Mouse (Mus musculus) stomach, embryonic 16.5 days (tissue): Measurements from ENCODE around the gene Crim1. TPM values are rescaled to one million over a fixed set of nuclear protein-coding genes. Genes with fewer than 3 reads are reported as not detected.

ENCODE experiments used
- ATAC-seq: fragments of 200-750 bp; cut with Nextera tagmentation; 2 replicates; pipeline ENCODE4 v1.8.0; 2017; ENCODE audit warnings: moderate number of reproducible peaks, moderate TSS enrichment; ENCODE audit not compliant: insufficient read depth, low FRiP score
- H3K27ac ChIP-seq: fragments of 300-500 bp; sonication (generic); 2 replicates; pipeline ENCODE4 v1.5.1; 2014; ENCODE audit warnings: low read length
- H3K27me3 ChIP-seq: fragments of 300-500 bp; sonication (generic); 2 replicates; pipeline ENCODE4 v1.6.1; 2014; ENCODE audit warnings: low read length, control low read depth, mixed read lengths; ENCODE audit not compliant: control insufficient read depth, insufficient read depth
- H3K36me3 ChIP-seq: fragments of 300-500 bp; sonication (generic); 2 replicates; pipeline ENCODE4 v1.6.1; 2014; ENCODE audit warnings: low read length; ENCODE audit not compliant: control insufficient read depth, insufficient read depth
- H3K4me1 ChIP-seq: fragments of 300-500 bp; sonication (generic); 2 replicates; pipeline ENCODE4 v1.6.1; 2014; ENCODE audit warnings: low read length, control low read depth, mixed read lengths; ENCODE audit not compliant: control insufficient read depth, insufficient read depth
- H3K4me2 ChIP-seq: fragments of 300-500 bp; sonication (generic); 2 replicates; pipeline ENCODE4 v1.6.1; 2014; ENCODE audit warnings: low read depth, low read length, mixed read lengths
- H3K4me3 ChIP-seq: fragments of 300-500 bp; sonication (generic); replicated peaks from 2 replicates; pipeline ENCODE4 v1.5.1; 2014; ENCODE audit warnings: mild to moderate bottlenecking, low read length
- H3K9ac ChIP-seq: fragments of 300-500 bp; sonication (generic); 2 replicates; pipeline ENCODE4 v1.6.1; 2014; ENCODE audit warnings: low read length
- H3K9me3 ChIP-seq: fragments of 300-500 bp; sonication (generic); replicated peaks from 2 replicates; pipeline ENCODE4 v1.6.1; 2016; ENCODE audit warnings: low read length, control low read depth; ENCODE audit not compliant: control insufficient read depth
- WGBS: fragments of 180-500 bp; shearing (Covaris S2); extraction: QIAGEN DNeasy Blood & Tissue Kit; methylation state at CpG from one replicate; pipeline ENCODE4 v1.1.7; 2014; 5-methylcytosine and 5-hydroxymethylcytosine counted together
- microRNA-seq: library from miRNA; unstranded; fragments of <30 nt; microRNA quantifications from one replicate; pipeline ENCODE4, GENCODE M21; 2016
- polyA plus RNA-seq: library from polyadenylated mRNA; unstranded; fragments of >200 nt; fragmentation: Nextera tagmentation; extraction: Ambion mirVana; gene quantifications from 2 replicates; pipeline ENCODE4 v1.2.1, GENCODE M21; 2015

Crim1 gene
- polyA plus RNA-seq, 1 experiment from 2014 or later, result 3.9 TPM

GRCm38 (mm10) chr17:78407581-78407980 is 207.5 kb downstream of the Crim1 start:
- H3K9ac ChIP-seq, result no peak overlapping the region
- H3K27ac ChIP-seq, result no peak overlapping the region
- no peaks in the 10 kb centered on the region for H3K27me3 ChIP-seq
- H3K9me3 ChIP-seq, result no peaks in the 10 kb centered on the region
- WGBS, result 61% methylated on average over 4 of the region's 4 CpGs
- peaks cover 4% of the 10 kb centered on the region; the same call in 1 of the 2 replicates for H3K4me1 ChIP-seq
- H3K4me2 ChIP-seq, result no peak overlapping the region
- H3K36me3 ChIP-seq, result peaks cover 3% of the 10 kb centered on the region
- no peak for ATAC-seq
- H3K4me3 ChIP-seq, result no peak overlapping the region

GRCm38 (mm10) chr17:78408386-78408785 is 208.3 kb downstream of the Crim1 start:
- no peak overlapping the region for H3K27ac ChIP-seq
- 79% methylated on average over 10 of the region's 10 CpGs for WGBS
- H3K4me1 ChIP-seq, result peaks cover 4% of the 10 kb centered on the region; the same call in 1 of the 2 replicates
- H3K4me3 ChIP-seq, result no peak overlapping the region
- no peak overlapping the region for H3K4me2 ChIP-seq
- no peaks in the 10 kb centered on the region for H3K27me3 ChIP-seq
- peaks cover 3% of the 10 kb centered on the region for H3K36me3 ChIP-seq
- H3K9ac ChIP-seq, result no peak overlapping the region
- no peak for ATAC-seq
- no peaks in the 10 kb centered on the region for H3K9me3 ChIP-seq

GRCm38 (mm10) chr17:78409900-78410299 is 209.9 kb downstream of the Crim1 start:
- no peaks in the 10 kb centered on the region; the same call in 1 of the 2 replicates for H3K36me3 ChIP-seq
- no peak for ATAC-seq
- 78% methylated on average over 2 of the region's 2 CpGs for WGBS
- no peak overlapping the region for H3K9ac ChIP-seq
- no peaks in the 10 kb centered on the region for H3K9me3 ChIP-seq
- no peaks in the 10 kb centered on the region for H3K27me3 ChIP-seq
- H3K4me3 ChIP-seq, result no peak overlapping the region
- no peak overlapping the region for H3K4me2 ChIP-seq
- H3K4me1 ChIP-seq, result no peaks in the 10 kb centered on the region
- no peak overlapping the region for H3K27ac ChIP-seq

GRCm38 (mm10) chr17:78415255-78415654 is 215.2 kb downstream of the Crim1 start:
- no peaks in the 10 kb centered on the region for H3K9me3 ChIP-seq
- WGBS, result 80% methylated on average over 2 of the region's 2 CpGs
- H3K4me3 ChIP-seq, result no peak overlapping the region
- H3K4me1 ChIP-seq, result peaks cover 8% of the 10 kb centered on the region
- no peak overlapping the region for H3K27ac ChIP-seq
- H3K4me2 ChIP-seq, result no peak overlapping the region
- H3K27me3 ChIP-seq, result no peaks in the 10 kb centered on the region
- no peak overlapping the region for H3K9ac ChIP-seq
- no peaks in the 10 kb centered on the region; the same call in 1 of the 2 replicates for H3K36me3 ChIP-seq
- no peak for ATAC-seq

GRCm38 (mm10) chr17:78417381-78418281 is 217.6 kb downstream of the Crim1 start, which contains the start of gene Fez2:
Gene Fez2, minus strand, starts transcription at chr17:78418152.
- Histone ChIP-seq H3K4me1 (peaks cover 8% of the 10 kb centered on the region), H3K4me3 (peak within 1 kb of the TSS; percentile 95), H3K9me3 (no peaks in the 10 kb centered on the region), H3K27ac (peak within 1 kb of the TSS; percentile 99), H3K9ac (peak within 1 kb of the TSS; percentile 95), H3K36me3 (no peaks in the 10 kb centered on the region; the same call in 1 of the 2 replicates), H3K27me3 (no peaks in the 10 kb centered on the region), H3K4me2 (peak within 1 kb of the TSS; percentile 92)
- ATAC-seq, result peak; percentile 96
- under 1% methylated on average over 47 of the region's 67 CpGs for WGBS

GRCm38 (mm10) chr17:78419216-78419615 is 219.2 kb downstream of the Crim1 start:
- H3K4me3 ChIP-seq, result no peak overlapping the region
- H3K4me1 ChIP-seq, result peaks cover 8% of the 10 kb centered on the region
- H3K27ac ChIP-seq, result no peak overlapping the region
- ATAC-seq, result no peak
- WGBS, result 74% methylated on average over 4 of the region's 4 CpGs
- H3K4me2 ChIP-seq, result no peak overlapping the region
- no peaks in the 10 kb centered on the region for H3K9me3 ChIP-seq
- H3K9ac ChIP-seq, result no peak overlapping the region
- no peaks in the 10 kb centered on the region for H3K36me3 ChIP-seq
- no peaks in the 10 kb centered on the region for H3K27me3 ChIP-seq

GRCm38 (mm10) chr17:78425026-78425425 is 225.0 kb downstream of the Crim1 start:
- Histone ChIP-seq H3K4me1 (no peaks in the 10 kb centered on the region), H3K27ac (no peak overlapping the region), H3K9ac (no peak overlapping the region), H3K9me3 (0 out of 2 replicates have a peak, but pooled peaks cover 2% of the 10 kb centered on the region), H3K4me3 (no peak overlapping the region), H3K4me2 (no peak overlapping the region), H3K36me3 (no peaks in the 10 kb centered on the region), H3K27me3 (no peaks in the 10 kb centered on the region)
- ATAC-seq, result no peak
- WGBS, result 77% methylated on average over 8 of the region's 8 CpGs

Small RNAs within 50 kb of the gene (microRNA-seq; reads per million reads assigned to microRNA genes)
- gene Gm25069, result not detected

Other genes starting within 250 kb of the Crim1 start
- 30.6 and 34.6 TPM in 2 replicates for gene Fez2, start 217.9 kb downstream of the Crim1 start, polyA plus RNA-seq